Mouse (Mus musculus): ENCODE results near the gene Tmem183a.

The Tmem183a gene

DNA sequence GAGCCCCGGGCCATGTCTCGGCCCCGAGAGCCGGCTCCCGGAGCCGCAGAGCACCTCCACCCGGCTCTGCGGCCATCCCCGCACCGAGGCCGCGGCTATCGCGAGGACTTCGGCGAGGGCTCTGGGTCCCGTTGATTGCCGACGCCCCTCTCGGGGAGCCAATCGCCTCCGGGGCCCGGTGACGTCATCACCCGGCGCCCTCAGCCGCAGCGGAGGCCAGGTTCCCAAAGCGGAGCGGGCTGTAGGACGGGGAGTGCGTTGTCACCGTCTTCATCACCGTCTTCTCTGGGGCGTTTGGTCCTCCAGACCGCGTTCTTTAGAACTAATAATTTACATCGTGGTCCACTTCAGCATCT lies at the start of gene Tmem183a:
Tmem183a (minus strand) TSS at position 123 of the 356 bp plus-strand sequence.
- peak; percentile 98 for DNase-seq (ENCODE audit: inconsistent ontology term)

- DNase-seq (ENCODE audit: inconsistent ontology term) = no peak
Observed at GRCm38 (mm10) chr1:134408080-134408479, 46.3 kb upstream of the Tmem183a start.

DNA sequence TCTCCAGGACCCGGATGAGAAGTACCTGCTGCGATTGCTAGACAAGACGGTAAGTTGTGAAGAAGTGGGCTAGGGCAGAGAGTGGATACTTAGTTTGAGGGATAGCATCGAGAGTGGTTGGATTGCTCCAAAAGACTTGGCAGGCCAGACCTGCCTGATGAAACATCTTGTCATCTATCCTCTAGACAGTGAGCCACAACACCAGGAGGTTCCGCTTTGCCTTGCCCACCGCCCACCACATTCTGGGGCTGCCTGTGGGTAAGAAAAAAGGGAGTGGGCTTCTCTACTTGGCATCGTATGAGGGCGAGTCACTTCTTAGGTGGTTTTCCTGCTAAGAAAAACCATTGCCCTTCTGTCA lies 44.6 kb upstream of the Tmem183a start:
- DNase-seq (ENCODE audit: inconsistent ontology term) = peak; percentile 70

DNA sequence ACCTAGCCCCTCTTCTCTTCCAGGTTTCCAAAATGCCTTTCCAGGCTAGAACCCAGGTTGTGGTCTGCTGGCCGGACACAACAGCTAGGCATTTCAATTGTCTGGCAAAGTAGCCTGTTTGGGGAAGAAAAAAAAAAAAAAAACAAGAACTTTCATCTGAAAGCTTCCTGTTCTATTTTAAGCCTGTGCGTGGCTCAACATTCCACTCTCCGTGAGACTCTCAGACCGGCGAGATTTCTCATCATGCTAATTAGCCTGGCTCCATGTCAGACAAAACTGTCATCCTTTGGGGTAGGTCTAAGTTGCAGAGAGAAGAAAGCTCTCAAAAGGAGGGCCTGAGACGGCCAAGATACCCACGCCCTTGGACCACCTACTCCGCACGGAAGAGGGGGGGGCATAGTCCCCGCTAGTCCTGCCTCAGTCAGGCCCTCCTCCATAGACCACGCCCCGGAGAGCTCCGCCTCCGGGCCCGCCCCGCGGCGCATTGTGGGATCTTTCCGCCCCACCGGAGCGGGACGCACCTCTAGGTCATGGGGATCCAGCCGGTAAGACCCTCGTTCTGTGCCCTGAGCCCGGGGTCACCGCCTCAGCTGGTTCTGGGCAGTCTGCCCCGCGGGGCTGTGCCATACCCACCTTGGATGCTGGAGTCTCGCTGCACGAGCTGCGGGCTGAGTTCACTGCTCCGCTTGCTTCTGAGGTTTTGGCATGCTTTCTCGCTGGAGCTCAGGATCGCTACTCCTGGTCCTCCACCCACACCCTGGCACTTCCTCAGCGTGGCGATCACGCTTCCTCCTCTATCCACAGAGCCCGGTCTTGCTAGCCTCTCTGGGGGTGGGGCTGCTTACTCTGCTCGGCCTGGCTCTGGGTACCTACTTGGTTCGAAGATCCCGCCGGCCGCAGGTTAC lies 44.0 kb upstream of the Tmem183a start, which contains the start of gene Cyb5r1:
Cyb5r1 (plus strand) TSS at position 51 of the 905 bp plus-strand sequence.
- DNase-seq (ENCODE audit: inconsistent ontology term) = peak; percentile 93

- DNase-seq (ENCODE audit: inconsistent ontology term) = no peak
Observed at GRCm38 (mm10) chr1:134399735-134400134, 38.0 kb upstream of the Tmem183a start.

DNA sequence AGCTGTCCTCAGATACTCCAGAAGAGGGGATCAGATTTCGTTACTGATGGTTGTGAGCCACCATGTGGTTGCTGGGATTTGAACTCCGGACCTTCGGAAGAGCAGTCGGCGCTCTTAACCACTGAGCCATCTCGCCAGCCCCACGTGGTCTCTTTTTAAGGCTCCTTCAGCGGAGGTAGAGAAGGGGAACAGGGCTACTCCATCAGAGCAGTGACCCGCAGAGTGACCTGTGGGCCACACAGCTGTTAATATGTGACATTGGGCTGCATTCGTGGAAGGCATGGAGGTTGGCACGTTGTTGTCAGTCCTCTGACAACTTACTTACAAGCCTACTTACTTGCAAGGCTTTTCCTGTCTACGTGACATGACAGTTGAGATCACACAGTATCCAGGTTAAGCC lies 36.4 kb upstream of the Tmem183a start:
- DNase-seq (ENCODE audit: inconsistent ontology term) = no peak

DNA sequence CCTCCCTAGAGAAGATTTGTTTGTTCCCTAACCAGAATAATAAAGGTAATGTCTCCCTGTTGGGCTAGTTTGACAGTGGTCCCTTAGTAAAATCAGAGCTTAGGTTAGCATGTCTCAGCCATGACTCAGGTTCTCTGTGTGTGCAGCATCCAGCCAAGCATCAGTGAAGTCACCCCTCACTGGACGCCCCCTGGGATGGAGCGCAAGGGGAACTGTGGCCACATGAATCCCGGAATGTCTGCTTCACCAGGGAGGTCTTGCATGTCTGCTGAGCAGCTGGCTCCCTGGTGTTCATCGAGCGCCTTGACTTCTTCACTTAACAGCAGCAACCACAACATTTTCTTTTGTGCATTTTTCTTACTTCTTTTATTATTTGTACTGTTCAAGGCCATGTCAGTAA lies 32.0 kb upstream of the Tmem183a start:
- DNase-seq (ENCODE audit: inconsistent ontology term) = no peak

DNA sequence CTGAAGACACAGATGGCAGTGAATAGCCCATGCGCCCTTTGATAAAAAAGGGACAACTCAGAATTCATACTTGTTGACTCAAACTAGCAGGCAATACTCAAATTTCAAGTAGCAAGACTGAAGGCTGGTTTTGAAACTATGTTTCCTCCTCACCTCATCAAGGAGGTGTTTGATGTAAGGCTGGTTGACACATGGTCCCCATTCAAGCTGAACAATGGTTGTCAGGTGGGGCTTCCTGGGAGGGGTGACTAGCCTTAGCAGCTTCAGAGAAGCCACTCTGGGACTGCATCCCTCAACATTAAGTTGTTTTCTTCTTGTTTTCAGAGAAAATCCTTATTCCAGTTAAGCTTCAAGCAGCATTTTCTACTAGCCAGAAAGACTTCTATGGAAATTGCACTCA lies 23.9 kb upstream of the Tmem183a start, which contains the start of gene 4933406M09Rik:
4933406M09Rik (plus strand) TSS at position 275 of the 400 bp plus-strand sequence.
- DNase-seq (ENCODE audit: inconsistent ontology term) = no peak

DNA sequence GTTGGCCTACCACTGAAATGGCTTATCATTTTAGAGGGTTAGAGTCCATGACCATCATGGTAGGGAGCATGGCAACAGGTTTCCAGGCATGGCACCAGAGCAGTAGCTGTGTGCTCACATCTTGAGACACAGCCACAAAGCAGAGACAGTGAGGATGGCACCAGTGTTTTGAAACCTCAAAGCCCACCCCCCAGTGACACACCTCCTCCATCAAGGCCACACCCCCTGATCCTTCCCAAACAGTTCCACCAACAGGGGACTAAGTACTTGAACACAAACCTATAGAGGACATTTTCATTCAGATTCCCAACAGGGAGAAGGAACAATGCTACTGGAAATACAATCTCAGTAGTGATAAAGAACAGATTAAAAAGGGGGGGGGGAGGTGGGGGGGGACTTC lies 23.4 kb upstream of the Tmem183a start:
- no peak for DNase-seq (ENCODE audit: inconsistent ontology term)

DNA sequence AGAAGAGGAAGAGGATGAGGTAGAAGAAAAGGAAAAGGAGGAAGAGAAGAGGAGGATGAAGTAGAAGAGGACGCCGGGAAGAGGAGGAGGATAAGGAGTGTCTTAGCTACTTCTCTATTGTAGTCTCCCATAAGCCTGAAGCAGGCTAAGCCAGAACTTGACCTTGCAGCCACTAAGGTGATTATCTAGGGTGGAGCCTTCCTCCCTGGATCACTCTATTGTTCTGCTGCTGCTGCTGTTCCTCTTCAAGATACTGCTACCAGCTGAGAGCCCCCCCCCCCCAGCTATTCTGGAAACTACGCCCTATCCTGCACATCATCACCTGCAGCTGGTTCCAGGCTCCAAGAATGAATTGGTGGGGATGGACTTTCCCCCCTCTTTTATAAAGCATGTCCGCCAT lies 22.8 kb upstream of the Tmem183a start:
- no peak for DNase-seq (ENCODE audit: inconsistent ontology term)

DNA sequence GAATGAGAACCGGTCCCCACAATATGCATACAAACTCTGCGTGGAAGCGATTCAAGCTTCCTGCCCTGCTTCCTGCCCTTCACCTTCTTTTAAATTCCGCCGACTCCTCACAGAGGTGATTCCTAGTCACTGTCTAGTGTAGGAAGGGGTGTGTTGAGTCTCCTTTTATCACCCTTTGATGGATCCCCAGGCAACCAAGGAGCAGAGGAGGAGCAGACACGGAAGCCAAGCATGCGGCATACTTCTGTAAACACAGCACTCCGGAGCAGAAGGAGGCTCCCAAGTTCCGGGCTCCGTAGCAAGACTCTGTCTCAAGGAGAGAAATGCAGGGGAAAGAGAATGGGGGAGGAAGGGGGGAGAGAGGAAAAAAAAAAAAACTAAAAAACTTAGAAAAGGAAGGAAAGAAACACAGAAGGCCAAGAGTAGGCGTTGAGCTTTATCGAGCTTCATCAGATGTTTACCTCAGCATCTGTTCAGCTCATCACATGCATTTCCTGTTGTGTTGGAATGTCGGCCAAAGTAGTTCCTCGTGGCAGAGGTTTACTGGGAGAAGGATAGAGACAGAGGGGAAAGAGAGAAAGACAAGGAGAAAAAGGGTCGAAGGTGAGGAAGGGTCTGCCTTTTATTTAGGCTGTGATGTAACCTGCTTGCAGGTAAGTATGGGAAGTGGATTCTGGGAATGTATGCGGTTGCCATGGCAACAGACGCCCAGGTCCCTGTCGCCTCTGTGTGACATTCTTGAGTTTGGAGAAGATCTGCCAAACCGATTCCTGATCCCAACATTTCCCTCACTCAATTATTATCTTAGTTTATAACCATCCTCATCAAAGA lies 20.2 kb upstream of the Tmem183a start:
- DNase-seq (ENCODE audit: inconsistent ontology term) = peak; percentile 24

DNA sequence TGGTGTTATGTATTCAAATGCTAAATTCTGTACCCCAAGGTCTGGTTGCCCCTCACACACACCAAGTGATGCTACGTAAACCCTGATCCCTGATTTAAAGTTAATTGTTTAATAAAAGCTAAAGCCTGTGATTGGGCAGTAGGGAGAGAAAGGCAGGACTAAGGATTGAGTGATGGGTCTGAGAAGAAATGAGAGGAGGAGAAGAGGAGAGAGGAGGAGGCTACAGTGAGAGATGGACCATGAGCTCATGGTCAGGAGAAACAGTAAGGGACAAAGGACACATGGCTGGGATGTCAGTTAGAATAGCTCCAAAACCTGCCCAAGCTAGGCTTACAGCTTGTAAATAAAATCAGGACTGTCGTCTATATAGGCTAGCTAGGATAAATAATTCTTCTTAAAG lies 19.3 kb upstream of the Tmem183a start:
- no peak for DNase-seq (ENCODE audit: inconsistent ontology term)

DNA sequence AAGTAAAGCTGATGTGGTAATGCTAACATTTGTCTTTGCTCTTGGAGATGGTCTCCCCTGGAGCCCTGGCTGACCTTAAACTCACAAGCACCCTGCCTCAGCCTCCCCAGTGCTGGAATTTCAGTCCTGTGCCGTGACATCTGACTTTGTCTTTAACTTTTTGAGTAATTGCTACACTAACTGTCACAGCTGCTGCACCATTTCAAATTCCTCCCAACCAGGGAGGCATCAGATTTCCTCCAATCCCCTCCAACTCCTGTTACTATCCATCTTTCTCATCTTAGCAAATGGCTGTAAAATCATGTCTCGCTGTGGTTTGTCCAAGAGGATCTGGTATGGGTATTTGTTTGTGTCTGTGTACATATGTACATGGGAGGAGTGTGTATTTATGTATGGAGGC lies 12.3 kb upstream of the Tmem183a start:
- DNase-seq (ENCODE audit: inconsistent ontology term) = no peak

DNA sequence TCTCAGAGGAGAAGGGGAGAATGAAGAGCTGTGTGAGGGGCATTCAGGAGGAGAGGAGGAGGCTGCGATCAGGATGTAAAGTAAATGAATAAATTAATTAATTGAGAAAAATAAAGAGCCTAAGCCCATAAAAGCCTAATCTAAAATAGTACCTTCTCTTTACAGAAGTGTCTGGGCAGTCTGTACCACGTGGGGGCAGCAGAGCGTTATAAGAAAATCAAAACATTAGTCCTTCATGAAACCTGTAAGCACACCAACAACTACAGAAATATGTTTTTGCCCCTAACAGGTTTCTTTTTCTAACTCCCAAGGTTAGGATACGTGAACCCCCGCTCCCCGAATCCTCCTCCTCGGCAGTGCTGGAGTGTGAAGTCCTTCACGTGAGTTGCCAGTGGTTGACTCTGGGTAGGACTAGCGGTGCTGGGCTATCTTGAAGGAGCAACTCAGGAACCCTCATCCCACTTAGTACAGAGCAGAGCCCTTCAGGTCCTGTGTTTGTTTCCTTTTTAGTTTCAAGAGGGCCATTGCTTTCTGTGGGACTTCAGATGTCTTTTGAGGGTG lies 7.1 kb upstream of the Tmem183a start:
- peak; percentile 27 for DNase-seq (ENCODE audit: inconsistent ontology term)

DNA sequence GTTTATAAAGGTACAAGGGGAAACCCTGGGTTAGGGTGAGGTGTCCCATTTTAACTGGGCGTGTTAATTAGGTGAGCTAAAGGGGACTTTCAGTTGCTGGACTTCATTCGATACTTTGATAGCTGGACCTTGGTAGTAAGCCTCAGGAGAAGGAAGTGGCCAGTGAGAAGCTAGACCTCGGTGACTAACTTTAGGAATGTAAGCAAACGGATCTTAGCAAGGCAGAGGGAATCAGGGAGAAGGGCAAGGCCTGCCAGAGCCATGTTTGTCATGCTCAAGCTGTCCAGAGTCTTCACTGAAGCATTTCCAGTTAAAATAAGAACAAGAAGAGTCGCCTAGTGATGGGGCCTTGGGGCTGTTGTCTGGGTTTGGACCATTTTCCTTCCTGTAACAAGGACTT lies 3.7 kb upstream of the Tmem183a start:
- no peak for DNase-seq (ENCODE audit: inconsistent ontology term)

DNA sequence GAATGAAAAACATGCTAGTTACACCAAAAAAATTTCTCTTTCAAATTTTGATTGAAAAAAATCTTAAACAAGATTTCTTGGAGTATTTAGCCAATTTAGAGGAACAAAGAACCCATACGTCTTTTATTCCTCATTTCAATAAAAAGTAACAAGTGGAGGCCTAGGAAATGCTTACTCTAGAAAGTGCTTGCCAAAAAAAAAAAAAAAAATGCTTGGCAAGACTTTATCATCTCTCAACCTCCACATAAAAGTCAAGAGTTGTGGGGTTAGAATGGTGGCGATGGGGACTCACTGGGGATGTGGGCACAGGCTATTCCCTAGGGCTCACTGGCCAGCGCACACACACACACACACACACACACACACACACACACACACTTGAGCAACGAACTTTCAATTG lies 1.4 kb upstream of the Tmem183a start:
- no peak for DNase-seq (ENCODE audit: inconsistent ontology term)

DNA sequence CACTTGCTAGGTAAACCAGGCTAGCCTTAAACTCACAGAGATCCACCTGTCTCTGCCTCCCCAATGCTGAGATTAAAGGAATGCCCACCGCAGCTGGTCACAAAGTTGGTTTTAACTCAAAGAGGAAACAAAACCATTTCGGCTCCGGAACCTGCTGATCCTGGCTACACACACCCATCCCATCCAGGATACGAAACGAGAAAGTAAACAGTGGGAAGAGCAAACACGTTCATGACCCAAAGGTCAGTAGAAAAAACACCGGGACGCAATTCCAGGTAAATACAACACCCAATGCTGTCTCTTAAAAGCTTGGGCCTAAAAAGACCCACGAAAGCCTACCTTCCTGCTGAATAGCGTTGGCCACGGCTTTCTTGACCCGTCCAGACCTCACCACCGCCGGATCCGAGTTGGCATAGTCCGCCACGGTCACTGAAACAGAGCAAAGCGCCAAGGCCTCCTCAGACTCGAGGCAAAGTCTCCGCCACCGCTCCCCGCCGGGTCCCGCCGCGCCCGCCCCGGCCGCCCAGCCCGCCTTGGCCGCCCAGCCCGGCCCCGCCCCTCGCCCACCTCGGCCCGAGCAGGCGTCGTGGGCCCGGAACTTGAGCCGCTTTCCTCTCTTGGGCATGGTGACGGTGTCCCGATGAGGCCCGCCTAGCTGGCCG lies 453 bp downstream of the Tmem183a start:
- no peak for DNase-seq (ENCODE audit: inconsistent ontology term)

DNA sequence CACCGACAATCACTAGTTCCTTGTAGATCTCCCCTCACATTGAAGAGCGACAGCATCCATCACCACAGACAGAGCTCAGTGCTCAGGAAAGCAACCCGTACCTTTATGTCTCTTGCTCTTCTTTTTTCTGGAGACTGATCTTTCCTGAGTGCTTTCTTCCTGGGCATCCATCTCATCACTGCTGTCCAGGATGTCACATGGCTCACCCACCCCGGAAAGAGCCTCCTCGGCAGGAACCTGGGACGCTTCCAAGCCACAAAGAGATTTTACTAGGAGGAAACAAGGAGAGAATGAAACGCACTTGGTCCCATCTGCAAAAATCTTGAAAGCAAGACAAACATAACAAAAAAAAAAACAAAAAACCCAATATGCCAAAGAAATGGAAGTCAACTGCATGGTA lies 1.1 kb downstream of the Tmem183a start:
- DNase-seq (ENCODE audit: inconsistent ontology term) = peak; percentile 7

DNA sequence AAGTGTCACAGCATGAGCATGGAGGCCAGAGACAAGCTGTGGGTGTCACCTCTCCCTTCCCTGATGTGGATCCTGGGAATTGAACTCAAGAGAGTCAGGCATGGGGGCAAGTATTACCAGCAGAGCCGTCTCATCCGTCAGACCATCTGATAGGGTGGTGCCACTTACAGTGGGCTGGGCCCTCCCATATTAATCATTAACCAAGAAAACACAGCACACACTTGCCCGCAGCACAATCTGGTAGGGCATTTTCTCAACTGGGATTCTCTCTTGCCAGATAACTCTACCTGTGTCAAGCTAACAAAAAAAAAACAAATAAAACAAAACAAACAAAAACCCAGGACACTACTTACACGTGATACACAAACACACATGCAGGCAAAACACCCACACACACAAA lies 4.3 kb downstream of the Tmem183a start:
- DNase-seq (ENCODE audit: inconsistent ontology term) = no peak

DNA sequence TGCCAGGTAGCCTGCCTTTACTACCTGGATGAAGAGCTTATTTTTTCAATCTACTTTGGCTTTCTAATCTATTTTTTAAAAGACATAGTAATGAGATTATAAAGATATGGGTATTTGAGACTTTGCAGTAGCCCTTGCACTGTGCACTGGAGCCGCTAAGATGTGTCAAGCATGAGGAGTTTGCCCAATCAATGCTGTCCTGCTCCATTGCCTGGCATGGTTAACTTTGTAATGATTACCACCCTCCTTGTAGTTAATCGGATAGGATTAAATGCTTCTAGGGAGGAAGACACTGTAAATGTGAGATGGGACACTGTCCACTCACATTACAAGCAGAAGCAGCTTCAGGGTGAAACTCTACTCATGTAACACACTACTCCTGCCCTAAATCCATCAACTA lies 8.5 kb downstream of the Tmem183a start:
- no peak for DNase-seq (ENCODE audit: inconsistent ontology term)

DNA sequence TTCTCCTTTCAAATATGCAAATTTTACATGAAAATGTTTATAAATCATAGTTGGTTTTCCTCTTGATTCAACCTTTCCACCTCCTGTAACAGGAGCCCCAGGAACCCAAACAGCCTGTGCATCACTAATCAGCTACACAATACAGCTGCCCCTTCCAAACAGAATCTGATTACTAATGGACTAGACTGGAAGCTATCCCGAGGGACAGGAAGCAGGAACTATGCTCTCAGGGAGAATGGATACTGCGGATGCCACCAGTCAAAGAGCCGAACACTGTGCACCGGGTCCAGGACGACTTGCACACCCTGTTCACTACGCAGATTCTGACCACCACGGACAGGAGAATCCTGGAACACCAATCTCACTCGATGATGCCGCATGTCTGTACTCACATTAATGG lies 14.0 kb downstream of the Tmem183a start:
- no peak for DNase-seq (ENCODE audit: inconsistent ontology term)

DNA sequence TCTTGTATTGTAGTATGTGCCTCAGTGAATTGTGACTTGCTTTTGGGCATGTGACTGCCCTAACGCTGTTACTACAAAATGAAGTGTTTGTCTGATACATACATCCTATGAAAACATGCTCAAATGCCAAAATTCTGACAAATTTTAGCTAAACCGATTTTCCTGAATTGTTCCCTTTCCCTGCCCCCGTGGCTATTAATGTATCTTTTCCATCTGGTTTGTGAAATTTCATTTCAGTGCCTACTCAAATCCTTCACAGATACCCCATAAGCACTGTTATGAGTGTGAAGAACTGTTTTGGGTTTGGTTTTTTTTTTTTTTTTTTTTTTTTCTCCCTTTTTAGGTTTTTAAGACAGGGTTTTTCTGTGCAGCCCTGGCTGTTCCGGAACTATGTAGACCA lies 16.7 kb downstream of the Tmem183a start:
- DNase-seq (ENCODE audit: inconsistent ontology term) = no peak
